Mouse (Mus musculus) erythroblast, embryonic 14.5 days (primary cell): ENCODE data around the gene Sox1.

Experiments
- GATA1 ChIP-seq: IDR thresholded peaks from 2 replicates; pipeline ENCODE4 v1.6.1; 2012; ENCODE audit warnings: low read length, inconsistent platforms, mixed read lengths
- TAL1 ChIP-seq: IDR thresholded peaks from 3 replicates; pipeline ENCODE4 v1.6.1; 2012; ENCODE audit warnings: low read length, inconsistent platforms, mixed read lengths

GRCm38 (mm10) chr8:12389116-12389471 is 6.0 kb upstream of the Sox1 start:
- no peak for TF ChIP-seq TAL1
- no peak for TF ChIP-seq GATA1
